Mouse (Mus musculus) natural killer cell, adult 2 months (primary cell): ENCODE data around the gene Xylb.
"Not testable (repeated sequence)": the region's sequence is repeated elsewhere in the genome, so short reads cannot be mapped to it uniquely, and the experiment has no call there.

Experiments
- DNase-seq, 2 experiments: peaks; one replicate each; pipeline ENCODE4 v3.0.0; 2022; ENCODE audit warnings: low spot score in 2 of 2

Xylb gene

GRCm38 (mm10) chr9:119340909-119341816 is 16.0 kb upstream of the Xylb start, which contains the start of gene Myd88:
TSS of gene Myd88 (minus strand) at chr9:119341411.
- peak; percentile 87 to 89 for DNase-seq

DNA sequence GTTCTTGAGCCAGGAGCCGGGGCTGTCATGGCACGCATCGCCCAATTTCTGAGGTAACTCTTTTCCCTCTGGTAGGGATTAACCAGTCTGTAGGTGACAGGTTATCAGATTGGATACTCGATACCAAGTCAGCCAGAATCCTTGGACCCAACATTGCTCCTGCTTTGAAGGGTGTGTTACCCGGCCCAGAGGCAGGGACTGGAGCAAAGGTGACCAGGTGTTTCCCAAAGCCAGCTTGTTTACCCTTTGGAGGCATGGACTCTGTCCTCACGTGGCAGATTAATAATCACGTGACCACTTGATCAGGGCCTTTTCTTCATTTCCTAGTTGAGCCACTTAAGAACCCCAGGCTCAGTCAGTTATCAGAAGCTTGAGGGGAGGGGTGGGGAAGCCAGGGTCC is 14.5 kb upstream of the Xylb start:
- DNase-seq, result no peak

DNA sequence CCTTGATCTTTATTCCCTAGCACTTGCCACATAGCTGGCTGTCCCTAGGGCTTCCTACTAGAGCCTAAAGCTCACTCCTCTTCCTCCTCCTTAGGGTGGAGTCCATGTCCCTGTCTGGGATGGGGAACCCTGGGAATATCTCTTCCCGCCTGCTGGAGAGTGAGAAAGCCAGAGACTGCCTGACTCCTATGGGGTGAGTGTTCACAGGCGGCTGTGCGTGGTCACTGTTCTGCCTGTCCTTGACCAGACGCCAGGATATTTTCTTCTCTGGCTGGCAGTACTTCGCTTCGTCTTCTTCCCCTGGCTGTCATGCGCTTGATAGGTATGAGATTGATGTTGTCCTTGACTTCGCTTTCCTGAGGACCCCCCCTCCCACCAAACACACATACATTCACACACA is 10.8 kb upstream of the Xylb start:
- DNase-seq, result no peak

GRCm38 (mm10) chr9:119350531-119350930 is 6.7 kb upstream of the Xylb start:
- DNase-seq, result no peak

DNA sequence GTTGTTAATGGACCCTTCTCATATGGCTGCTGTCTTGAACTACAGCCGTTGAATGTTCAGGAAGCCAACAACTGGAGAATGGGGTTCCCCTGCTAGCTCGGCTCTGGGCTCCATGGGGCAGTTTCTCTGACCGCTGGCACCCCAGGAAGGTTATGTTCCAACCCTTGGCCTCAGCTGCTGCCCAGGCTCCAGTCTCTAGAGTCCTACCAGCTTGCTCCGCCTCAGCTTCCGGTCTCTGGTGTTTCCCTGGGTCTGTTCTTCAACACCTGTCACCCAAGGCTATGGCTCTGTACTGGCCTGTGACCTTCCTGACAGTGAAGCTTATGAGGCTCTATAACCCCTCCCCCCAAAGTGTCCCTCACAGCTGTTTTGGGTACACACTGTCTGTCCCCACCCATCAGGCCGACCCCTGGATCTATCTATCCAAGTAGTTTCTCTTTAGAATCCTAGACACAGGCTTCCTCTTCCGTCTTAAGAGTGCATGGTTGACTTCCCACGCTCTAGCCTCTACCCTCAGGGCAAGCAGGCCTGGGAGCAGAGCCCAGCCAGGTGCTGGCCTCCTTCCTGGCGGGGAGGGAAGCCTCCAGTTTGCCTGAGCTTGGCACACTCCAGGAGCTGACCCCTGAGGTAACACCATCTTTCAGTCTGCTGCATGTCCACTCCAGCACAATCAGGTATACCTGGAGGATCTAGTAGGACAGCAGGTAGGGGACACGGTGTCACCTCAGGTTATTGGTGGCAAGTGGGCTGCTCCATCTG is 6.1 kb upstream of the Xylb start:
- no peak for DNase-seq

- peak; percentile 52 to 76 for DNase-seq
Observed at GRCm38 (mm10) chr9:119352060-119352459, 5.1 kb upstream of the Xylb start.

DNA sequence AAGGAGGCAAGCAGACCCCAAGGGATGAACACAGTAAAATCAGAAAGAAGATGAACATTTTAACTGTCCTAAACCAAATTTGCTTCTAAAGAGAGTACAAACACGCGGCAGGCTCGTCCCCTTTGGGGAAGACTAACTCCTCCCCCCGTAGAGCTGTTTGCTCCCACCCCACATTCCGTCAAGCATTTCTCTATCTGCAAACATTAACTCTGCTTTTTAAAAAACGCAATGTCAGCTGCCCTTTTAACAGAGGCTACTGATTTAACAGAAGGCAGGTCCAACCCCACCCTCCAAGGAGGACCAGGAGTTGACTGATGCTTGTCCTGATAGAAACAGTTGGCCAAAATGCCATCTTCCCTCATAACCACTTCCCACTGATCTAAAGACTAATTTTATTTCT is 3.3 kb upstream of the Xylb start:
- no peak for DNase-seq

- no peak for DNase-seq
Observed at GRCm38 (mm10) chr9:119355943-119356342, 1.2 kb upstream of the Xylb start.

- no peak for DNase-seq
Observed at GRCm38 (mm10) chr9:119358058-119358429, 863 bp downstream of the Xylb start.

GRCm38 (mm10) chr9:119361416-119361815 is 4.2 kb downstream of the Xylb start:
- DNase-seq, result no peak

DNA sequence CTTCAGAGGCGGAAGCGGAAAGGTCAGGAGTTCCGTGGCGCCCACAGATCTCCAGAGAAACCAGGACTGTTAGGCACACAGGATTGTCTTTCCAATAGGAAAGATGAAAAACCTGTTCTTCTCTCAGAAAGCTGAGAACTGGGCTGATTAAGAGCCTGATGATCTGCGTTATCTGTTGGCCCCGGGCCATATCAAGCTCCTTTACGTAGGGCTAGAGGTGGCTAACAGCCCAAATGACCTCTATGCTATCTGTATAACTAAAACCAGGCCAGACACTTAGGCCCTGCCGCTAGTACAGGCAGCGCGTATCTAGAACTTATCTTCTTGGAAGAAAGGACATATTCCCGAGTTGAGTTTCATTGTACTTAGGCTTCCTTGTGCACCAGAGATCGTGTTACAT is 6.0 kb downstream of the Xylb start:
- no peak for DNase-seq

DNA sequence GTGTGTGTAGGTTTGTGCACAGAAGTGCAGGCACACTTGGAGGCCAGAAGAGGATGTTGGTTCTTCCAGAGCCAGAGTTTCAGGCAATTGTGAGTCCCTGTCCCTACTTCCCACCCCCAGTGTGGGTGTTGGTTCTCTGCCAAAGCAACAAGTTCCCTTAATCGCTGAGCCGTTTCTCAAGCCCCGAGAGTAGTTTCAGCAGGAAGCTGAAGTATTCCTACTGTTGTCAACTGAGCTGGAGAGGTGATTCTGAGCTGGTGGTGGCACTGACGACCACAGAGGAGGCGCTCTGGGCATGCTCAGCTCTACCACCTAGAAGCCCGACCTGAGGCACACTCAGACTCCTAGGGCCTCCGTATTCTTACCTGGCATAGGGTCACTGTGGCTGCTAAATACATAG is 8.1 kb downstream of the Xylb start, which contains the start of gene Slc22a14:
Slc22a14 (minus strand) TSS at position 270 of the 400 bp plus-strand sequence.
- no peak for DNase-seq

GRCm38 (mm10) chr9:119368367-119368766 is 11.2 kb downstream of the Xylb start:
- DNase-seq, result no peak

GRCm38 (mm10) chr9:119370770-119371169 is 13.6 kb downstream of the Xylb start:
- DNase-seq, result not testable (repeated sequence)

GRCm38 (mm10) chr9:119371251-119371650 is 14.1 kb downstream of the Xylb start:
- DNase-seq, result no peak

- no peak for DNase-seq
Observed at GRCm38 (mm10) chr9:119375008-119375407, 17.8 kb downstream of the Xylb start.

DNA sequence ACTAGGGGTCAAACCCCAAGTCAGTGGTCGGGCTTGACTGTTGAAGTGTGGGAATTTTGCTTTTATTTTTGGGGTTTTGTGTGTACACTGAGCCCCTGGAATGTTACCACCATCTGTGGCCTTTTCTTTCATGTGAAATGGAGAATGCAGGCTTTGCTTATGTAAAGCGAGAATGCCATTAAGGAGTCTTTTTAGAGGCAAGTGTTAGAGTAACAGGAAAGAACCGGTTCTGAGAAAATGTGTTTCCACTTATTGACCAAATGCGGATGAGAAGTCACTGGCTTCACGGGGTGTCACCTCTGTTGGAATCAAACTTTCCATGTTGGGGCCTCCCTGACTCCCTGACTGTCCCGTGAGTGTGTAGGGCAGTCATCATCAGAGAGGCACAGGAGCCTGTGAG is 18.4 kb downstream of the Xylb start:
- DNase-seq, result no peak

GRCm38 (mm10) chr9:119378231-119378630 is 21.1 kb downstream of the Xylb start:
- DNase-seq, result no peak

GRCm38 (mm10) chr9:119382603-119383002 is 25.4 kb downstream of the Xylb start:
- DNase-seq, result no peak

GRCm38 (mm10) chr9:119388956-119389355 is 31.8 kb downstream of the Xylb start:
- DNase-seq, result no peak

- no peak for DNase-seq
Observed at GRCm38 (mm10) chr9:119390214-119390613, 33.0 kb downstream of the Xylb start.

DNA sequence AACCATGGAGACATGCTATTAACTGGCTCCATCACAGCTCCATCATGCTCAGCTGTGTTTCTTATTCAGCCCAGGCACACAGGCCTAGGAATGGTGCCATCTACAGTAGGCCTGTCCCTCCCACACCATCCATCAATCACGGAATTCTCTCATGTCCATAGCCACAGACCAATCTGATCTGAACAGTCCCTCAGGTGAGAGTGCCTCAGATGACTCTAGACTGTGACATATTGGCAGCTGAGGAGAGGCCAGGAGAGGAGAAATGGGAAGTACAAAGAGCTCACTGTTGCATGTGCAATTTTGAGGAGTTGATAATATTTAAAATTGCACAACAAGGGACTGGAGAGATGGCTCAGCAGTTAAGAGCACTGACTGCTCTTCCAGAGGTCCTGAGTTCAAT is 37.6 kb downstream of the Xylb start:
- DNase-seq, result no peak

DNA sequence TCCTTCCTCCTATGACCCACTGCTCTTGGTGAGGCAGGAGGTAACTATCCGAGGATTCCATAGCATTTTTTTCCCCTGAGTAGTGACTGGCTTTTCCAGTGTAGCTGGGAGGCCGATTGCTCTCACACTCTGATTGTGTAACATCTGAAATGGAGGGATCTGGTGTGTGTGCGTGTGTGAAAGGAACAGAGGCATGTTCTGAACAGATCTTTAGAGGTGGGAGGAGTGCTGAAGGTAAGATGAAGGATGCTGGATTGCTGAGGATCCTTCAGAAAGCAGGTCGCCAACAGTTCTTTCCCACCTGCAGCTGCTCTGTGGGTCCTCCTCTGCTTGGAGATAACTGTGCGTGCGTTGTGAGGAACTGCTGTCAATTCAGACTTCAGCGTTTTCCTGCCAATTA is 44.2 kb downstream of the Xylb start:
- no peak for DNase-seq
